ENCODE assay signal across 14 mouse cellular contexts in genomic region chr13:37828928-37829327, GRCm38 (mm10). TPM values are rescaled to one million over a fixed set of nuclear protein-coding genes. Genes with fewer than 3 reads are reported as not detected.
DNase-seq lines count a peak whose midpoint lies in the region; ATAC-seq and TF ChIP-seq lines count a peak whose summit lies in the region.
"Had no signal": no experiment of that assay in that cellular context is flagged by ENCODE, and none has a peak within 500 bp of the region (broad histone marks: within the 10 kb centered on the region; RNA-seq: fewer than 3 reads in every experiment).

No protein-coding gene starts in this region.

- no peak for TF ChIP-seq CTCF in G1E (IDR thresholded peaks at IDR 0.05; ENCODE audit: low read depth, low read length)

- H3K4me3 ChIP-seq in kidney, embryonic 15.5 days (replicated peaks) = no peak overlapping the region
- H3K4me3 ChIP-seq in G1E (ENCODE audit: low read depth, low read length) = peak overlapping the region; percentile 36; the same call in 1 of the 2 replicates
- H3K4me3 ChIP-seq in limb, embryonic 15.5 days = no peak overlapping the region; the same call in 1 of the 2 replicates
- H3K4me3 ChIP-seq: left cerebral cortex, adult 2 months had no signal

- peak overlapping the region; percentile 95; the same call in 1 of the 2 replicates for H3K4me2 ChIP-seq in kidney, embryonic 15.5 days
- peak overlapping the region; percentile 97; the same call in 1 of the 2 replicates for H3K4me2 ChIP-seq in limb, embryonic 15.5 days

- H3K36me3 ChIP-seq in kidney, embryonic 15.5 days = no peaks in the 10 kb centered on the region
- H3K36me3 ChIP-seq in G1E (replicated peaks) = peaks cover 33% of the 10 kb centered on the region
- no peaks in the 10 kb centered on the region for H3K36me3 ChIP-seq in limb, embryonic 15.5 days

- no peak overlapping the region for H3K27ac ChIP-seq in kidney, embryonic 15.5 days
- H3K27ac ChIP-seq in limb, embryonic 15.5 days = no peak overlapping the region
- H3K27ac ChIP-seq: left cerebral cortex, adult 2 months had no signal

- H3K27me3 ChIP-seq in kidney, embryonic 15.5 days = no peaks in the 10 kb centered on the region
- no peaks in the 10 kb centered on the region for H3K27me3 ChIP-seq in G1E (ENCODE audit: insufficient read depth, low read length)
- no peaks in the 10 kb centered on the region for H3K27me3 ChIP-seq in limb, embryonic 15.5 days

- intact Hi-C loops in heart, postnatal 14 days (cut with DNase I) = loop anchor here (5.0 kb wide), 2 partner anchors 113 to 362 kb away; no protein-coding TSS in a partner anchor
- intact Hi-C loops in gastrocnemius, postnatal 14 days (cut with DNase I; ENCODE audit: low total_unique reads) = no loop called here

- DNase-seq in heart, adult 11 months = peak; percentile 71
- DNase-seq in heart, postnatal 14 days = no peak
- no peak for DNase-seq in kidney, postnatal 14 days
- no peak for DNase-seq in G1E (ENCODE audit: low spot score)
- DNase-seq in yolk sac, embryonic 10.5 days (ENCODE audit: low spot score) = no peak
- DNase-seq in gastrocnemius, postnatal 14 days = no peak
- DNase-seq: adrenal gland, adult 8-10 months; B cell, adult 2 months; cerebellum, adult 2 months; kidney, adult 8-10 months; lung, postnatal 10 days had no signal

- WGBS in kidney, embryonic 15.5 days = 38% methylated on average over 6 of the region's 6 CpGs
- 35% methylated on average over 6 of the region's 6 CpGs for WGBS in limb, embryonic 15.5 days

- peaks cover 69% of the 10 kb centered on the region for H3K4me1 ChIP-seq in kidney, embryonic 15.5 days
- peaks cover 84% of the 10 kb centered on the region for H3K4me1 ChIP-seq in G1E (ENCODE audit: insufficient read depth, low read depth, low read length)
- H3K4me1 ChIP-seq in limb, embryonic 15.5 days = peaks cover 56% of the 10 kb centered on the region

- H3K9me3 ChIP-seq in kidney, embryonic 15.5 days (replicated peaks) = no peaks in the 10 kb centered on the region
- H3K9me3 ChIP-seq in G1E (replicated peaks) = no peaks in the 10 kb centered on the region
- no peaks in the 10 kb centered on the region for H3K9me3 ChIP-seq in limb, embryonic 15.5 days

- H3K9ac ChIP-seq in kidney, embryonic 15.5 days = no peak overlapping the region
- H3K9ac ChIP-seq in limb, embryonic 15.5 days = no peak overlapping the region

- ATAC-seq in kidney, embryonic 15.5 days (replicated peaks; ENCODE audit: low FRiP score) = no peak
- no peak for ATAC-seq in G1E (ENCODE audit: extremely low read depth, insufficient number of reproducible peaks, low FRiP score, poor library complexity, severe bottlenecking)
- no peak for ATAC-seq in limb, embryonic 15.5 days (ENCODE audit: insufficient number of reproducible peaks, low FRiP score, low TSS enrichment, low read depth)

RNA-seq across cellular contexts. Expression of gene Rreb1, which starts 50.7 kb away (rescaled TPM):
- 10 to 100 TPM; 50.4 to 54.5 TPM for total RNA-seq in heart, postnatal 14 days (2021)
- polyA plus RNA-seq in kidney, embryonic 15.5 days (2015; fragmentation: Nextera tagmentation; extraction: Ambion mirVana) = 14.3 and 14.5 TPM in 2 replicates
- total RNA-seq in G1E (2014; fragmentation: Nextera tagmentation) (106 and 122 TPM in 2 replicates), G1E (2017) (16.8 and 16.9 TPM in 2 replicates)
- polyA plus RNA-seq in G1E (2012) = 81.6 and 87.2 TPM in 2 replicates
- polyA plus RNA-seq in limb, embryonic 15.5 days (2015; fragmentation: Nextera tagmentation; extraction: Ambion mirVana) = 13.5 and 15.2 TPM in 2 replicates
- total RNA-seq in gastrocnemius, postnatal 14 days (2021) = 10 to 100 TPM; 26.2 to 32.9 TPM
